Mouse (Mus musculus) myocyte (in vitro differentiated cells): Measurements from ENCODE around the gene Tec. TPM values are rescaled to one million over a fixed set of nuclear protein-coding genes. Genes with fewer than 3 reads are reported as not detected.
A peak's percentile ranks its signal among the peaks of the same experiment; 100 is the strongest.

Source experiments
- H3K27me3 ChIP-seq: one replicate; pipeline ENCODE4 v1.6.1; 2011; ENCODE audit not compliant: control insufficient read depth, insufficient read depth, insufficient read length
- H3K36me3 ChIP-seq: one replicate; pipeline ENCODE4 v1.6.1; 2011; ENCODE audit not compliant: control insufficient read depth, insufficient read depth
- H3K4me2 ChIP-seq: one replicate; pipeline ENCODE4 v1.6.1; 2011; ENCODE audit warnings: low read depth, control low read depth
- H3K4me3 ChIP-seq: one replicate; pipeline ENCODE4 v1.5.1; 2011; ENCODE audit warnings: mild to moderate bottlenecking, control low read depth, moderate library complexity
- H3K79me2 ChIP-seq: one replicate; pipeline ENCODE4 v1.6.1; 2011; ENCODE audit not compliant: control insufficient read depth, insufficient read depth
- H3ac ChIP-seq: one replicate; pipeline ENCODE4 v1.6.1; 2011; ENCODE audit not compliant: control insufficient read depth, insufficient read length
- CEBPB ChIP-seq: IDR thresholded peaks from 2 replicates; pipeline ENCODE4 v1.6.1; 2011; ENCODE audit warnings: mild to moderate bottlenecking, moderate library complexity; ENCODE audit not compliant: poor library complexity, insufficient read depth, severe bottlenecking
- E2F4 ChIP-seq: IDR thresholded peaks from one replicate; pipeline ENCODE4 v1.6.1; 2011; ENCODE audit warnings: mild to moderate bottlenecking, control low read depth, moderate library complexity; ENCODE audit not compliant: insufficient read depth
- MYOD1 ChIP-seq, 3 experiments: IDR thresholded peaks; one replicate each; pipeline ENCODE4 v1.6.1; 2011; ENCODE audit warnings: control low read depth in 2 of 3, low read depth in 2 of 3, mild to moderate bottlenecking in 2 of 3, moderate library complexity in 1 of 3; ENCODE audit not compliant: insufficient read length in 2 of 3, control insufficient read depth in 1 of 3
- MYOG ChIP-seq, 3 experiments: IDR thresholded peaks; one replicate each; pipeline ENCODE4 v1.6.1; 2011; ENCODE audit warnings: control low read depth in 2 of 3, low read depth in 2 of 3, mild to moderate bottlenecking in 2 of 3; ENCODE audit not compliant: insufficient read length in 2 of 3, control insufficient read depth in 1 of 3, insufficient read depth in 1 of 3
- POLR2A ChIP-seq: IDR thresholded peaks from one replicate; pipeline ENCODE4 v1.6.1; 2011; ENCODE audit warnings: low read depth, mild to moderate bottlenecking, control low read depth, moderate library complexity; ENCODE audit not compliant: insufficient read length
- POLR2AphosphoS2 ChIP-seq: IDR thresholded peaks from one replicate; pipeline ENCODE4 v1.6.1; 2011; ENCODE audit warnings: low read depth, control low read depth; ENCODE audit not compliant: insufficient read length
- REST ChIP-seq: IDR thresholded peaks from one replicate; pipeline ENCODE4 v1.6.1; 2011; ENCODE audit warnings: mild to moderate bottlenecking, control low read depth, moderate library complexity; ENCODE audit not compliant: insufficient read depth, insufficient read length
- SRF ChIP-seq: IDR thresholded peaks from one replicate; pipeline ENCODE4 v1.6.1; 2011; ENCODE audit warnings: low read depth; ENCODE audit not compliant: control insufficient read depth, insufficient read length
- TCF12 ChIP-seq: IDR thresholded peaks from one replicate; pipeline ENCODE4 v1.6.1; 2011; ENCODE audit warnings: mild to moderate bottlenecking, control low read depth; ENCODE audit not compliant: poor library complexity, insufficient read depth, severe bottlenecking
- TCF3 ChIP-seq: IDR thresholded peaks from one replicate; pipeline ENCODE4 v1.6.1; 2011; ENCODE audit warnings: low read depth, control low read depth; ENCODE audit not compliant: insufficient read length
- USF1 ChIP-seq: IDR thresholded peaks from one replicate; pipeline ENCODE4 v1.6.1; 2011; ENCODE audit warnings: low read depth, mild to moderate bottlenecking, control low read depth, moderate library complexity
- polyA plus RNA-seq: library from polyadenylated mRNA; unstranded; fragments of >200 nt; fragmentation: generic; extraction: Trizol; gene quantifications from one replicate; pipeline ENCODE4 v1.2.1, GENCODE M21; 2012; ENCODE audit warnings: missing spikeins

The Tec gene
- polyA plus RNA-seq, 1 experiment, result 1.5 TPM

DNA sequence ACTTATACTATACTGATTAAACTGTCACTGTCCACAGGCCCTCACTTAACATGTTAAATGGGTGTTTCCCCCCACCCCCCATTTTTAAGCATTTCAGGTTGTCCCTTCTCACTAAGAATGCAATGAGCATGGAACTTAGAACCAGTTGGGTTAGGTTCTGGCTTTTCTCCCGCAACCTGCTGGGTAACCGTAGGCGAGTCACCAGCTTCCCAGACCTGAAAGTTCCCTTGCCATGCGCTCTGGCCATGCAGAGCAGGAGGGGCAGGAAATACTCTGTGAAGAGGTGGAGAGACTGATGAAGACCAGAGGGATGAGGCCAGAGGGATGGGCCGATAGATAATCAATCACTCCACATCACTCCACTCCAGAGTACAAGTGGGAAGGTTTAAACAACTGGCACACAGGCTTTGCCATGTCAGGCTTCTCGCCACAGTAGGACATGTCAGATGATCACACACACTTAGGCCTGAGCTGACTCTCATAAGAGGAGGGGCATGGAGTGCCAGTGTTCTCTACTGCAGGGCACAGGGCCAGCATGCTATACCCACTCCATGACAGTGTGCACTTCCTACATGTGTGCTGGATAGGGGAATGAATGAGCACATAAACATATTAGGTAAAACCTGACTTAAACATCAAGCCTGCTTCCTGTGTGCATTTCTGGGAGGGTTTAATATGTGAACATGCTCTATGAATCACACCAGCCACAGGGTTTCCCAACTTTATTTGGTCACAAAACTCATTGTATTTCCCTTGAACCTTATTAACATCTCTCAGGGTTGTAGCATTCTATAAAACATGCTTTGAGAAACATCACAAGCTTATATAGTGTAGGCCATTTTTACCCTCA, 13.9 kb downstream of the Tec start:
- H3ac ChIP-seq, result no peak overlapping the region
- no peaks in the 10 kb centered on the region for H3K79me2 ChIP-seq
- no peaks in the 10 kb centered on the region for H3K27me3 ChIP-seq
- TF ChIP-seq POLR2AphosphoS2 (no peak), E2F4 (no peak), MYOD1 (IDR thresholded peaks at IDR 0.05; ENCODE audit: control insufficient read depth in 1 of 3, insufficient read length in 2 of 3, low read depth in 2 of 3) (no peak), TCF12 (no peak), POLR2A (no peak), TCF3 (no peak)
- H3K4me3 ChIP-seq, result no peak overlapping the region
- peak overlapping the region; percentile 83 for H3K4me2 ChIP-seq
- no peaks in the 10 kb centered on the region for H3K36me3 ChIP-seq

- Histone ChIP-seq H3K4me3 (no peak overlapping the region), H3K27me3 (no peaks in the 10 kb centered on the region), H3ac (no peak overlapping the region), H3K79me2 (no peaks in the 10 kb centered on the region), H3K36me3 (no peaks in the 10 kb centered on the region), H3K4me2 (no peak overlapping the region)
- TF ChIP-seq TCF3, result no peak
- TF ChIP-seq MYOD1 (IDR thresholded peaks at IDR 0.05; ENCODE audit: control insufficient read depth in 1 of 3, insufficient read length in 2 of 3, low read depth in 2 of 3), result no peak
Measured at GRCm38 (mm10) chr5:72853365-72853764, 14.9 kb downstream of the Tec start.

- TF ChIP-seq MYOD1 (IDR thresholded peaks at IDR 0.05; ENCODE audit: control insufficient read depth in 1 of 3, insufficient read length in 2 of 3, low read depth in 2 of 3) (no peak), USF1 (no peak), E2F4 (no peak), MYOG (IDR thresholded peaks at IDR 0.05; ENCODE audit: control insufficient read depth in 1 of 3, insufficient read depth in 1 of 3, insufficient read length in 2 of 3, low read depth in 2 of 3) (no peak), SRF (no peak), POLR2AphosphoS2 (no peak), TCF3 (no peak), TCF12 (no peak), CEBPB (no peak), POLR2A (no peak), REST (no peak)
- Histone ChIP-seq H3K27me3 (no peaks in the 10 kb centered on the region), H3K36me3 (no peaks in the 10 kb centered on the region), H3K4me3 (no peak overlapping the region), H3ac (no peak overlapping the region), H3K79me2 (no peaks in the 10 kb centered on the region), H3K4me2 (peak overlapping the region; percentile 26)
Measured at GRCm38 (mm10) chr5:72852301-72852995, 15.8 kb downstream of the Tec start.

DNA sequence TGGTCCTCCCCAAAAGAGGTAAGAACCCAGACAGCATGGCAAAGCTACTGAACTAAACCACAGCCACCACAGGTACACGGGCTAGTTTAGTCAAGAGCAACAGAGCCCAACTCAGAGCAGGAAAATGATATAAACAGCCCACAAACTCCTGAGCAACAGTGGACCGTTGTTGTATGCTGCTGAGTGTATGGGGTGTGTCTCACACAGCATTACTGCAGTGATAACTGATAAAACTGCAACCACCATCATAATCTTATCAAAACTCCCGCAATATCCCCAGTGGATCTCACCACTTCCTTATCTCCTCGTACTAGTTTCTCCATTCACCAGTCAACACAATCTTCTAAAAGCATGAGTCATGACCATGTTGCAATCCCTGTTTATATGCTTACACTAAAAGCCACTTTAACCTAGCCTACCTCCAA, 16.6 kb downstream of the Tec start:
- no peaks in the 10 kb centered on the region for H3K36me3 ChIP-seq
- peak; percentile 80 for TF ChIP-seq CEBPB
- no peak for TF ChIP-seq SRF
- no peak for TF ChIP-seq USF1
- TF ChIP-seq MYOD1 (IDR thresholded peaks at IDR 0.05; ENCODE audit: control insufficient read depth in 1 of 3, insufficient read length in 2 of 3, low read depth in 2 of 3), result no peak

DNA sequence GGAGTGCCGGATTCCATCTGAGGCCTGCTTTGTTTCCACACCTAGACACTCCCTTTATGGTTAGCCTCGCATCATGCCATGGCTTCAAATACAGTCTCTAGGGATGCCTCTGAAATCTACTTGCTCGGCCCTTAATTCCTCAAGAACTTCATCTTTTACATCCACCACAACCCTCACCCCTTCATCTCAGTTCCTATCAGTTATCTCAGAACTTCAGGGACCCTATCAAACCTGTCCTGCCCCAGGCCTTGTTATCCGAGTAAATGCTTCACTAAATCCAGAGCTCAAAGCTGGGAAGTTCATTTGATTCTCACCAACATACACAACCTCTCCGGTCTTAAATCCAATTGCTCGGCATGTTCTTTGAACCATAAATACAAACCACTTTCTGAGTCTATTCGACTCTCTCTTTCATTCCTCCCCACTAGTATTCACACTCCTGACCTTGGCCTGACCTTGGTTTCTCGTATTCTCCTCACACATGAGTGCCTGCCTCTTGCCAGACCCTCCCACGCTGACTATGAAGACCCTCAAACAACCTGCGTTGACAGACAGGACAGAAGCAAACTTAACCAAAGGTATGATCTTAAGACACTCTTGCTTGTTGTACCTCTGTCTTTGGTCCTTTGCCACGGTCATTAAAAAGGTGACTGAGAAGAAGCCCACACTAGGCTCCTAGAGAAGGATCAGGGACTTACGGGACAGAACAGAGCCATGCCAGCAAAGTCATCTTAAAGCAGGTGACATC, 17.2 kb downstream of the Tec start:
- no peaks in the 10 kb centered on the region for H3K27me3 ChIP-seq
- no peak for TF ChIP-seq MYOD1 (IDR thresholded peaks at IDR 0.05; ENCODE audit: control insufficient read depth in 1 of 3, insufficient read length in 2 of 3, low read depth in 2 of 3)
- no peak for TF ChIP-seq POLR2A
- no peak for TF ChIP-seq MYOG (IDR thresholded peaks at IDR 0.05; ENCODE audit: control insufficient read depth in 1 of 3, insufficient read depth in 1 of 3, insufficient read length in 2 of 3, low read depth in 2 of 3)
- TF ChIP-seq TCF3, result no peak
- TF ChIP-seq SRF, result no peak
- no peak for TF ChIP-seq CEBPB
- no peak for TF ChIP-seq POLR2AphosphoS2
- no peak for TF ChIP-seq E2F4
- no peak for TF ChIP-seq USF1
- TF ChIP-seq REST, result no peak
- no peak for TF ChIP-seq TCF12
- no peak overlapping the region for H3K4me3 ChIP-seq
- H3K4me2 ChIP-seq, result peak overlapping the region; percentile 26
- H3K36me3 ChIP-seq, result no peaks in the 10 kb centered on the region
- no peaks in the 10 kb centered on the region for H3K79me2 ChIP-seq
- H3ac ChIP-seq, result no peak overlapping the region

More for the DNA sequence above, 16.6 kb downstream of the Tec start:
- H3K4me2 ChIP-seq, result peak overlapping the region; percentile 26
- H3K27me3 ChIP-seq, result no peaks in the 10 kb centered on the region
- H3K79me2 ChIP-seq, result no peaks in the 10 kb centered on the region
- H3ac ChIP-seq, result no peak overlapping the region
- H3K4me3 ChIP-seq, result no peak overlapping the region
